Mouse (Mus musculus): ENCODE results near the gene Gm20388. TPM values are rescaled to one million over a fixed set of nuclear protein-coding genes. Genes with fewer than 3 reads are reported as not detected.

Gm20388 gene
- polyA plus RNA-seq, 1 experiment from 2014 or later: 4.4 TPM

DNA sequence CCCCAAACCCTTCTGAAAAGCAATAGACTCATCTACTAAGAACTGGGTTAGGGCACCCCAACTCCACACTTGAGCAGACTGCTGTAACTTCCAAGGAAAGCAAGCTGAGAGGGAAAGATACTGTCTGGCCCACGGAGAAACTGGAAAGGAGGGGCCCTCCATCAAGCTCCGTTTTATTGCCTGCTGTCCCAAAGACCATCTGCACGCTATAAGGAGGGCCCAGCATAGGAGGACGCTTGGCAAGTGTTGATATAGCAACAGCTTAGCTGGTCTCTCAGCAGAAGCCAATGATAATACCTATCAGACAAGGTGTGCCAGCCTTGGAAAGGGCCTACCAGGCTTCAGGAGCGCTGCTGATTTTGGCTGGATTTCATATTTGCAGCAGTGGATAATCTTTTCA, 3940.9 kb downstream of the Gm20388 start:
- H3K27ac ChIP-seq: no peak overlapping the region
- ATAC-seq: no peak
- H3K36me3 ChIP-seq: no peaks in the 10 kb centered on the region
- H3K4me3 ChIP-seq (replicated peaks): no peak overlapping the region
- H3K9ac ChIP-seq (replicated peaks): no peak overlapping the region
- no peak overlapping the region for H3K4me2 ChIP-seq (replicated peaks)
- 71% methylated on average over 5 of the region's 5 CpGs for WGBS
- H3K9me3 ChIP-seq: no peaks in the 10 kb centered on the region
- no peaks in the 10 kb centered on the region for H3K27me3 ChIP-seq
- no peaks in the 10 kb centered on the region for H3K4me1 ChIP-seq (replicated peaks)

DNA sequence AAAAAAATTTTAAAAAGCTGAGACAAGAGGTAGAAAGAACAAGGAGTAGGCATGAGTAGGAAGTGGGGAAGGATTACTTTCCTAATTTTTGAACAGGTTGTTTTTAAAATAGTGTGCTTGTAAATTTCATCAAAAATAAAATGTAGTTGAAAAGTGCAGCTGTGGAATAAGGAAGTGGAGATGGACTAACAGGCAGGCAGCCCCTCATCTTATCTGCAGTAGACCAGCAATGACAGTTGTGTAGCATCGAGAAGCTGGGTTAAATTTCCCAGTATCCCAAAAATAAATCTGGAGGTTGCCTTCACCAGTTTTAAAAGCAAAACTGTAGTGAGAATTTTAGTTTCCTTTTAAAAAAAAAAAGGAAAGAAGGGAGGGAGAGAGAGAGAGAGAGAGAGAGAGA, 3943.6 kb downstream of the Gm20388 start:
- Histone ChIP-seq H3K27me3 (no peaks in the 10 kb centered on the region), H3K36me3 (no peaks in the 10 kb centered on the region), H3K9me3 (no peaks in the 10 kb centered on the region), H3K27ac (no peak overlapping the region), H3K4me2 (replicated peaks) (no peak overlapping the region), H3K9ac (replicated peaks) (no peak overlapping the region), H3K4me3 (replicated peaks) (no peak overlapping the region), H3K4me1 (replicated peaks) (peaks cover 16% of the 10 kb centered on the region)
- 95% methylated on average over 1 of the region's 1 CpGs for WGBS
- no peak for ATAC-seq

DNA sequence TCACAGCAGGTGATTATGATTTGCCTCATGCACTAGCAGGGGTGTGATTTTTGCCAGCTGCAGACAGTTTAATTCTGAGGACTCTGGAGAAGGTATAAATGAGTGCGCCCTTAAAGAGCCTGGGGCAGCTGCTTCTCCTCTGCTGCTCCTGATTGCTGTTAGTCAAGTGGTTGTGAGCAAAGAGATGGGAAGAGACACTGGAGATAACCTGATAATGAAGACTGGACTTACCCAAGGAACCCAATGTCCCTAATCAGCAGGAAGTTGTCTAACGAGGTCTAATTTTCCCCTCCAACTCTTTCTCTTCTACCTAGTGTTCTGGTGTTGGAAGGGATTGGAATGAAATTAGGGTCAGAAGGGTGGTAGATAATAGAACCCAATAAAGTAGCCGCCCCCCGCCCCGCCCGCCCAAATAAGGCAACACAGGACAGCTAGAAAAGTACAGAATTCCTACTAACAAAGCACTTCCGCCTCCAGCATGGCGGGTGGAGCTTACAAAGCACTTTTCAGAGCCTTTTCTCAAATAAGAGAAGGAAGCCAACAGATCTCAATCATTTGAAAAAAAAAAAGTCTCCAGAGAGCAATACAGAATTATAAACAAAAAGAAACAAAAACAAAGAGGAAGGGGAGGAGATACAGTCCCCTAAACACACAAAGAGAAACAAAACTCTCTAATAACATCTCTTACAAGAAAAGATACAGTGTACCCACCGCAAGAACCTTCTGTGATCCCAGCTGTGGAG, 3944.3 kb downstream of the Gm20388 start:
- Histone ChIP-seq H3K9me3 (no peaks in the 10 kb centered on the region), H3K36me3 (no peaks in the 10 kb centered on the region), H3K9ac (replicated peaks) (no peak overlapping the region), H3K27me3 (no peaks in the 10 kb centered on the region), H3K4me2 (replicated peaks) (no peak overlapping the region), H3K27ac (no peak overlapping the region), H3K4me1 (replicated peaks) (peaks cover 16% of the 10 kb centered on the region), H3K4me3 (replicated peaks) (no peak overlapping the region)
- 93% methylated on average over 9 of the region's 9 CpGs for WGBS
- no peak for ATAC-seq

DNA sequence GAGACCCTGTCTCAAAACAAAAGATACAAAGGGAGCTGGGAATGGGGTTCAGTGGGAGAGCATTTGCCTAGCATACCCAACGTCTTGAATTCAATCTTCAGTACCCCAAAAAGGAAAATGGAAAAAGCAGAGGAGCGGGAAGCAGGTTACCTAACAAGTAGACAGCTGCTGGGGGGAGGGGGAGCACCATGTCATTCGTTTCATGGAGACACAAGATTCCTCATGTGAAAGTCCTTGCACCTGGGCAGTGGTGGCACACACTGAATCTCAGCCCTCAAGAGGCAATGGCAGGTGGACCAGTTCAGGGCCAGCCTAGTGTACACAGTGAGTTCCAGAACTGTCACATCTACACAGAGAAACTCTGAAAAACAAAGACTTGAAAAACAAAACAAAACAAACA, 3946.7 kb downstream of the Gm20388 start:
- H3K27ac ChIP-seq: no peak overlapping the region
- peaks cover 16% of the 10 kb centered on the region for H3K4me1 ChIP-seq (replicated peaks)
- 69% methylated on average over 3 of the region's 3 CpGs for WGBS
- ATAC-seq: no peak
- peaks cover 15% of the 10 kb centered on the region; the same call in 1 of the 2 replicates for H3K27me3 ChIP-seq
- 0 out of 2 replicates have a peak overlapping the region, but pooled peaks have one; percentile 91 for H3K4me3 ChIP-seq (replicated peaks)
- H3K9me3 ChIP-seq: no peaks in the 10 kb centered on the region
- no peaks in the 10 kb centered on the region for H3K36me3 ChIP-seq
- peak overlapping the region; percentile 86; the same call in 1 of the 2 replicates for H3K4me2 ChIP-seq (replicated peaks)
- H3K9ac ChIP-seq (replicated peaks): no peak overlapping the region

DNA sequence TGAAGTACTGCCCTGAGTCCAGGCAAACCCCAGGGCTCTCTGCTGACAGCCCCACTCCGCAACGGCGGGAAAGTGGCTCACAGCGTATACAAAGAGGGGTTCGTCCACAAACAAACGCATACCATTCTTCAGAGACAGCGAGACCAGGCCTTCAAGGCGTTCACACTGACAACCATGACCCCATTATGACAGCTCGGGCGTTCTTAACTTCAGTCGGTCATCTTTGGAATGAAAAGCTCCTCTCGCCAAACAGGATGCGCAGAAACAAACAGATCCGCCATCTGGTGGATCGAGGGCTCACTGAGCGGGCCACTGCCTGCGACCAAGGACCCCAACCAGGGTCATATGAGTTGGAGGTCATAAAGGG, 3947.9 kb downstream of the Gm20388 start:
- Histone ChIP-seq H3K36me3 (no peaks in the 10 kb centered on the region), H3K9ac (replicated peaks) (peak overlapping the region; percentile 82), H3K9me3 (no peaks in the 10 kb centered on the region), H3K4me1 (replicated peaks) (peaks cover 16% of the 10 kb centered on the region), H3K4me3 (replicated peaks) (peak overlapping the region; percentile 91), H3K27ac (peak overlapping the region; percentile 81; the same call in 1 of the 2 replicates), H3K27me3 (peaks cover 24% of the 10 kb centered on the region; the same call in 1 of the 2 replicates), H3K4me2 (replicated peaks) (peak overlapping the region; percentile 86)
- under 1% methylated on average over 17 of the region's 17 CpGs for WGBS
- peak; percentile 43 for ATAC-seq

DNA sequence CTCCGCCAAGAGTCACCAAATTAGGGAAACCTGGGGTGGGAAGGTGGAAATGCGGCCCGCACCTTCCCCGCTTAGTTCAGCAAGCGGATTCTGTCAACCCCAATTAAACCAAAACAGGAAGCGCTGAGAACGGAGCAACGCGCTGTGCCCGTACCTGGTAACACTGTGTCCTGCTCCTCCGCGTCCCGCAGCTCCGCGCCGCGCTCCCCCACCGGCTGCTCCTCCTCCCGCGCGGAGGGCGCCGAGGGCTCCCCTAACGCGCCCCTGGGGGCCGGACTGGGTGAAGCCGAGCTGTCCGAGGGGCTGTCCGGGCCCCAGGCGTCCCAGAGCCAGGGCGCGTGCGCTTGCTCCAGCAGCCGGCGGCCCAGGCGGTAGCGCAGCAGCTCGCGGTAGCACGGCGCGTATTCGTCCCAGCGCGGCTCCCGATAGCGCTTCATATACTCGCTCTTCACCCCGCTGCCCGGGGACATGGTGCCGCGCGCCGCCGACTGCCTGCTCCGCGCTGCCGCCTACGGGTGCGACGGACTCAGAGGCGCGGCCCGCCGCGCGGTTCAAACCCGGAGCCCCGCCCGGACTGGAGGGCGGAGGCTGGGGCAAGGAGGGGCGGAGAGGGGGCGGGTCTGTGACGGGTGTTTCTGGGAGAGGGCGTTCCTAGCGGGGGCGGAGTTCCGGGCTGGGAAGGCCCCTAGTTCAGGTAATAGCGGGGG, 3948.5 kb downstream of the Gm20388 start:
- H3K27me3 ChIP-seq: peaks cover 25% of the 10 kb centered on the region; the same call in 1 of the 2 replicates
- peak overlapping the region; percentile 91 for H3K4me3 ChIP-seq (replicated peaks)
- ATAC-seq: peak; percentile 95
- H3K9me3 ChIP-seq: no peaks in the 10 kb centered on the region
- peak overlapping the region; percentile 85 for H3K27ac ChIP-seq
- no peaks in the 10 kb centered on the region for H3K36me3 ChIP-seq
- H3K4me1 ChIP-seq (replicated peaks): peaks cover 17% of the 10 kb centered on the region
- peak overlapping the region; percentile 82 for H3K9ac ChIP-seq (replicated peaks)
- under 1% methylated on average over 71 of the region's 79 CpGs for WGBS
- H3K4me2 ChIP-seq (replicated peaks): peak overlapping the region; percentile 86

DNA sequence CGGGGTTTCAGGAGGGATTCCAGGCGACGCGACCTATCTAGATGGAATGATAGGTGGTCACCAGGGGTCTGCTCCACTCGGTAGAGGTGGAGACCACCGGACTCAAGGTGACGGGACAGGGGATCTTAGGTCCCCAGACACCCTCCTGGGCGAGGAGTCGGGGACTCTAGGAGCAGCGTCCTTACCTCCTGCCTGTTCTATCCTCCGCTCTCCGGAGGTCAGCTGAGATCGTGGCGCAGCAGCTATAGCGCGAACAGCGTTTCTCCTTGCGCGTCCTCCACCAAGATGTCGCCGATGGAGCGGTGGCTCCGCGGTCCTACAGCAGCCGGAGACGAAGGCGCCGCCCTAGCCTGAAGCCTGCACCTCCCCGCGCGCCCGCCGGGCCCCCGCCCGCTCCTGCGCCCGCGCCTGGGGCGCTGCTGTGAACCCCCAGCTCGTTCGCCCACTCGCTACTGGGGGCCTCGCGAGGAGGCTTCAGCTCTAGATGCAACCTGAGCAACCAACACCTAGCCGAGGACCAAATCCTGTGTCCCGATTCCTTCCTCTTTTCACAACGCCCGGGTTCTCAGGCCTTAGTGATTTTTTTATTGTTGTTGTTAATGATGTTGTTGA, 3949.1 kb downstream of the Gm20388 start, which contains the start of gene Ccsap:
TSS of gene Ccsap (minus strand) at position 562 of the 612 bp plus-strand sequence.
- ATAC-seq: peak; percentile 86

DNA sequence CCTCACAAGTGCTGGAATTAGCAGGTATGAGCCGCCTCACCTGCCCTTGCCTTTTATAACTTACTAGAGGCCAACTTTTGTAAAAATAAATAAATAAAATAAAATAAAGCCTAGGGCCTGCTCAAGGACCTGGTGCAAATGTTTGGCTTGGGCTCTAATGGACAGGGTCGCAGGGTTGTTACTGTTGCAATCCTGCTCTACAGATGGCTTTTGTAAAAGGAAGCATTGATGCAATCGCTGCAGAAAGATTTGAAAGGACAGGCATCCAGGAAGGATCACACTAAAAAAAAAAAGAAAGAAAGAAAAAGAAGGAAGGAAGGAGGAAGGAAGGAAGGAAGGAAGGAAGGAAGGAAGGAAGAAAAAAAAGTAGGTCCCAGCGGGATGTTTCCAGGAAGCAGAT, 3949.7 kb downstream of the Gm20388 start:
- Histone ChIP-seq H3K27me3 (peaks cover 27% of the 10 kb centered on the region; the same call in 1 of the 2 replicates), H3K4me3 (replicated peaks) (peak overlapping the region; percentile 91), H3K4me2 (replicated peaks) (peak overlapping the region; percentile 86), H3K4me1 (replicated peaks) (peaks cover 19% of the 10 kb centered on the region), H3K9ac (replicated peaks) (no peak overlapping the region), H3K27ac (no peak overlapping the region), H3K9me3 (no peaks in the 10 kb centered on the region), H3K36me3 (no peaks in the 10 kb centered on the region)
- no peak for ATAC-seq
- 75% methylated on average over 4 of the region's 4 CpGs for WGBS

More for the DNA sequence above, 3949.1 kb downstream of the Gm20388 start, which contains the start of gene Ccsap:
- 1% methylated on average over 48 of the region's 48 CpGs for WGBS
- Histone ChIP-seq H3K27ac (peak within 1 kb of the TSS; percentile 85), H3K4me1 (replicated peaks) (peaks cover 19% of the 10 kb centered on the region), H3K9ac (replicated peaks) (peak within 1 kb of the TSS; percentile 82), H3K4me2 (replicated peaks) (peak within 1 kb of the TSS; percentile 86), H3K4me3 (replicated peaks) (peak within 1 kb of the TSS; percentile 91), H3K27me3 (peaks cover 25% of the 10 kb centered on the region; the same call in 1 of the 2 replicates), H3K9me3 (no peaks in the 10 kb centered on the region), H3K36me3 (no peaks in the 10 kb centered on the region)

DNA sequence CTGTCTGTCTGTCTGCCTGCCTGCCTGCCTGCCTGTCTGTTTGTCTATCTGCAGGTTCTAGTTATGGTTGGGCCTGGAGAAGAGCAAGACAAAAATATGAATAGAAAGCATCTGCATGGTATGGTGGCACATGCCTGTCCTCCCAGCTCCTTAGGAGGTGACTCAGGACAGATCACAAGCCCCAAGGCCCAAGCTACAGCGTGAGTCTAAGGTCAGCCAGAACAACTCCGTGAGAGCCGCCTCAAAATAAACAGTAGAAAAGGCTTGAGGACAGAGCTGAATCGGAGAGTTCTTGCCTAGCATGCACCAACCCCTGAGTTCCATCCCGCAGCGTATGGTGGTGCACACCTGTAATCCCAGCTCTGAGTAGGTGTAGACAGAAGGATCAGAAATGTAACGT, 3955.1 kb downstream of the Gm20388 start:
- Histone ChIP-seq H3K27me3 (peaks cover 25% of the 10 kb centered on the region; the same call in 1 of the 2 replicates), H3K36me3 (no peaks in the 10 kb centered on the region), H3K9me3 (no peaks in the 10 kb centered on the region), H3K4me2 (replicated peaks) (no peak overlapping the region), H3K27ac (no peak overlapping the region), H3K4me3 (replicated peaks) (no peak overlapping the region), H3K4me1 (replicated peaks) (peaks cover 4% of the 10 kb centered on the region; the same call in 1 of the 2 replicates), H3K9ac (replicated peaks) (no peak overlapping the region)
- WGBS: 82% methylated on average over 7 of the region's 7 CpGs
- no peak for ATAC-seq

DNA sequence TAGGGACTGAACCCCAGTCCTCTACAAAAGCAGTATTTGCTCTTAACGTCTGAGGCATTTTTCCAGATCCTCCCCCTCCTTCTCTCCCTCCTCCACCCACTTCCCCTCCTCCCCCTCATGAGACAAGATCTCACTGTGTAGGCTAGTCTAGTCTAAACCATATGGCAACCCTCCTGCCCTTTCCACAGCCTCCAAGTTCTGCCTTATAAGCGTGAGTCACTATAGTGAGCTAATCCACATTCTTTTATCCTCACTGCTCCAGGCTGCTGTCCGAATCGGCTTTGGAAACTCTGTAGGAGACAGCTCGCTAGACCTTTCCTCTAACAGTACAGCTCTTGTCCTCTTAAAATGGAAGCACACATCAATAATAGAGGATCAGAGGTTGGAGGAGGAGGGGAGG, 3956.3 kb downstream of the Gm20388 start:
- H3K4me1 ChIP-seq (replicated peaks): peaks cover 4% of the 10 kb centered on the region; the same call in 1 of the 2 replicates
- H3K36me3 ChIP-seq: no peaks in the 10 kb centered on the region
- H3K9ac ChIP-seq (replicated peaks): no peak overlapping the region
- H3K9me3 ChIP-seq: no peaks in the 10 kb centered on the region
- 19% methylated on average over 5 of the region's 5 CpGs for WGBS
- no peak for ATAC-seq
- no peak overlapping the region for H3K4me3 ChIP-seq (replicated peaks)
- peaks cover 16% of the 10 kb centered on the region; the same call in 1 of the 2 replicates for H3K27me3 ChIP-seq
- H3K4me2 ChIP-seq (replicated peaks): no peak overlapping the region
- H3K27ac ChIP-seq: no peak overlapping the region

DNA sequence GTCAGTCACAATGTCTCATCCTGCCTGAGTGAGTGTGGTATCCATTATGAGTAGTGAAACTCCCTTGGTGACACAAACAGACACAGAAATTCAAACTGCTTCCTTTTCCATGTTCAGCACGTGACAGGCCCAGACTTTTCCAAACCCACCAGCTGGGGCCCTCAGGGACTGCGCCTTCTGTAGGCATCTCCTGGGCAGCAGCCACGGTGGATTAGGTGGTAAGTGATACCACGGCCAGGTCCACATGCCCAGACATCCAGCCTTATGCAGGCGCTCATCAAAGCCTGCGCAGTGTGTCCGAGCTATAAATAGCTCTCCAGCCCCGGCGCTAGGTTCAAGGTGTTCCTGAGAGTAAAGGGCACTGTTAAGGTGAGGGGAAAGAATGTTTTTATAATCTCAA, 3961.4 kb downstream of the Gm20388 start:
- no peaks in the 10 kb centered on the region for H3K4me1 ChIP-seq (replicated peaks)
- no peak overlapping the region for H3K27ac ChIP-seq
- no peak overlapping the region for H3K9ac ChIP-seq (replicated peaks)
- H3K4me2 ChIP-seq (replicated peaks): no peak overlapping the region
- no peaks in the 10 kb centered on the region for H3K9me3 ChIP-seq
- no peaks in the 10 kb centered on the region for H3K27me3 ChIP-seq
- no peak overlapping the region for H3K4me3 ChIP-seq (replicated peaks)
- H3K36me3 ChIP-seq: no peaks in the 10 kb centered on the region
- no peak for ATAC-seq
- WGBS: 87% methylated on average over 9 of the region's 9 CpGs

DNA sequence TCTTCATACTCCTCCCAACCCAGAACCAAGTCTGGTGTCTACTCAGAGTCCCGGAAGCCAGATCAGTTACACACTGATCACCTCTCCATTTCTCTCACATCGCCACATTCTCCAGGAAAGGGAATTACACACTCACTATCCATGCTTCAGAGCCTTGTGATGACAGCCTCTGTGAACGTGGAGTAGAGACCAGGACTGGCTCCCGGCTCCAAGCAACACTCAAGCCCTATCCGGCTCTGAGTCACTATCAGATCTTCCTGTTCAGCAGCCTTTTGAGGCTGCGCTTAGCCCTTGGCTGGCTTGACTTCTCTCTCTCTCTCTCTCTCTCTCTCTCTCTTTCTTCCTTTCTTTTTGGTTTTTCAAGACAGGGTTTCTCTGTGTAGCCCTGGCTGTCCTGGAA, 3962.7 kb downstream of the Gm20388 start:
- Histone ChIP-seq H3K4me2 (replicated peaks) (no peak overlapping the region), H3K9ac (replicated peaks) (no peak overlapping the region), H3K27ac (no peak overlapping the region), H3K27me3 (no peaks in the 10 kb centered on the region), H3K4me3 (replicated peaks) (no peak overlapping the region), H3K36me3 (no peaks in the 10 kb centered on the region), H3K9me3 (no peaks in the 10 kb centered on the region), H3K4me1 (replicated peaks) (no peaks in the 10 kb centered on the region)
- WGBS: 87% methylated on average over 6 of the region's 6 CpGs
- ATAC-seq: no peak

Data from midbrain, embryonic 13.5 days (tissue).